Mouse (Mus musculus): Measurements from ENCODE around the gene Kdm1b. TPM values are rescaled to one million over a fixed set of nuclear protein-coding genes. Genes with fewer than 3 reads are reported as not detected.

The Kdm1b gene
- 1 to 10 TPM; 8.1 to 8.6 TPM for total RNA-seq (2021)

DNA sequence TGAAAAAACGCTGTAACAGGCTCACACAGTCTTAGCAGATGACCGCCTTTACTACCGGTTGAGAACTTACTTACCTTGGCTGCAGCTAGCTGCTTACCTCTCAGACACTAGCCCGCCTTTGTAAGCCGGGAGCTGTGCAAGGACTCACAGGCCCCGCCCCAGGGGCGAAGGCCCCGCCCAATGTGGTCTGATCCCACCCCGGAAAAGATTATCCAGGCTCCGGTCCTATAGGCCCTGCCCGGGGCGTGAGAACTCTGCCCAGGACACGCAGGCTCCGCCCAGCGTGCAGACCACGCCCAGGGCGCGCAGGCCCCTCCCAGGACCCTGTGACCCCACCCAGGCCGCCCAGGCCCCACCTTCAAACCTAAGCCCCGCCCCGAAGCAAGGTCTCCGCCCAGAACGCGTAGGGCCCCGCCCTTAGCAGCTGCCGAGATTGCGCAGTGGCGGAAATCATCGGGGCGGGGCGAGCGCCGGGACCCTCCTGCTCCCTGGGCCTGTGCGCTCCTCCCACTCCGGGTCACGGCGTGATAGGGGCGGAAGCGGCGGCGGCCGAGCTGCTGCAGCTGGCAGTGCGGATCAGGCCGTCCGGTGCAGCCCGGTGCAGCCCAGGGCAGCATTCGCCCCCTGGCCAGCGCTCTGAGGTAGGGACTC lies at the start of gene Kdm1b:
Gene Kdm1b, plus strand, starts transcription at position 470 of the 651 bp plus-strand sequence.
- DNase-seq: peak; percentile 100

DNA sequence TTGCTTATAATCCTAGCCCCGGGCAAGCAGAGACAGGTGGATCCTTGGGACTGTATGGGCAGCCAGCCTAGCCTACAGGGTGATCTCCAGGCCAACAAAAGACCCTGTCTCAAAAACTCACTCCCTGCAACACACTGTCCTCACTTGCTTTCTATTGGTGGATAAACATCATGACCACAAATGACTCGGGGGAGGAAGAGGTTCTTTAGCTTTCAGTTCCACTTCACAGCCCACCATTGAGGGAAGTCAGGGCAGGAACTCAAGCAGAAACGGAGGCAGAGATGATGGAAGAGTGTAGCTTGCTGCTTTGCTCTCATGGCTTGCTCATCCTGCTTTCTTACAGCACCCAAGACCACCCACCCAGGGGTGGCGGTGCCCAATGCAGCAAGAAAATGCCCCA lies 45.9 kb upstream of the Kdm1b start:
- no peak for DNase-seq

DNA sequence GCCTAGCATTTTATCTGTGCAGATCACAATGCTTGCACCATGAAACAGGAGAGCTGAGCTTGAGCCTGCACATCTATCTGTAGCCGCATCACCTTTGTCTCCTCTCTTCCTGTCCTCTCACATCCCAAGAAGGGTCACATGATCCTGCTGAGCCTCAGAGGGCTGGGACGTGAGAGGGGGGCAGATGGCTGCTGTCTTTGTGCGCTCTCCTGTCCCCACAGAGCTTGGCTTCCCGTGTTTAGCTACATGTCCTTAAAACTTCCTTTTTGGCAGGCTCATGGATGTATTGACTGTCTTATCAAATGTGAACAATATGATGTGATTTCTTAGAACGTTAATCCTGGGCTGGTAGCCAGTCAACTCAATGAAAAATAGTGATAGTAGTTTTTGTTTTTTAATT lies 43.8 kb upstream of the Kdm1b start:
- no peak for DNase-seq

DNA sequence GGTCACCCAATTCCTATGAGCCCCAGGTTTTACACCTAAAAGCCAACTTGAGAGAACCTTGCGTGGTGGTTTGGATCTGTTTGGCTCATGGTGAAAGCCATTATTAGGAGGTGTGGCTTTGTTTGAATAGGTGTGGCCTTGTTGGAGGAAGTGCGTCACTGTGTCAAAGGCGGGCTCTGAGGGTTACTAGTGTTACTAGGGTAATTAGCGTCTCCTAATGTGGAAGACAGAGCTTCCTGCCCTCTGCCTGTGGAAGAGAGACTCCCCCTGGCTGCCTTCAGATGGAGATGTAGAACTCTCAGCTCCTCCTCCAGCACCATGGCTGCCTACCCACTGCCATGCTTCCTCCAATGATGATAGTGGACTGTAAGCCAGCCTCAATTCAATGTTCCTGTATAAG lies 41.7 kb upstream of the Kdm1b start:
- no peak for DNase-seq

DNA sequence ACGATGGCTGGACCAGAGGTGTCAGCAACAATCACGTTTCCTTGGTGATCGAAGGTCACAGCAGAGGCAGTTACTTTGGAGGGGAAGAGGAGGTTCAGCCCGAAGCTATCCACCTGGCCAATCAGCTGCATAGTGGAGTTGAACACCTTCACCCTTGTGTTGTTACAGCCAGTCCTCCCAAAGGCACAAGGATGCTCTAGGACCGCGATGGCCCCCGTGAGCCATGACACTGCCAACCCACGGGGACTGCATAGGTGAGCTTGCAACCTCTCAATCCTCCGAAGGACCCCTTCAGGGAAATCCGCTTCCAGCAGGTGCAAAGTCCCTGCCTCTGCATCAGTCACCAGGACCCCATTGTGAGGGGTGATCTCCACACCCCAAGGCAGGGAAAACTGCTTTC lies 29.6 kb upstream of the Kdm1b start:
- no peak for DNase-seq

DNA sequence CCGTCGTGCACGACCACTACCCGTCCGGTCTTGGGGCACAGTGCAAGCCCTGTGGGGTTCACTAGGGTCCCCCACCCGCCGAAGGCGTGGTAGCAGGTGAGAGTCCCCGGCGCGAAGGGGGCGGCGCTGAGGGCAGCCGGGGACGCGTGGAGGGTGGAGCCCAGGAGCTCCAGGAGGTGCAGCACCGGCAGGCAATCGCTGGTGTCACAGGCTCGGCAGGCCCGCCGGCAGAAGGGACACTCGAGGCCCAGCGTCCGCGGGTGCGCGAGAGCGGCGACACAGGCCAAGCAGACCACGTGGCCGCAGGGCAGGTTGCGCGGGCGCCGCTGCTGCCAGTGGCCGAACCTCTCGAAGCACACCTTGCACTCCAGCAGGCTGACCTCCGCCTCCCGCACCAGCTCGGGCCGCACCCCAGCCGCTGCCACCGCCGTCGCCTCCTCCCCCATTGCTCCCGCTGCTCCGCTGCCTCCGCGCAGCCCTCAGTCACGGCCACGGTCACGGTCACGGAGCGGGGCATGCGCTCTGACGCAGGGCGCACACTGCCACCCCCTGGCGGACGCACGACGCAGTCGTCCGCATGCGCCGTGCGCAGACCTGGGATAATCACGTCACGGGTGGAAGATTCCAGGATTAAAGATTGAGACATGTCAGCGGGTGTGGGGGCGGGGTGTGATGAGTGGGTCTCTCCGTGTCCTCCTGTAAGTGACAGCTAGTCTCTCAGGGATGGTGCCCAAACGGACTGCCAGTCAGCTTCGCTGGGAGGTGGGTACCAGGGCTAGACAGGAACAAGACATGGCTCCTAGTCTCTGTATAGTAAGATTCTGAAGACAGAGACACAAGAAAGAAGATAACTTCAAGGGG lies 28.7 kb upstream of the Kdm1b start, which contains the start of gene Nhlrc1:
Gene Nhlrc1, minus strand, starts transcription at position 517 of the 861 bp plus-strand sequence.
- DNase-seq: peak; percentile 81

DNA sequence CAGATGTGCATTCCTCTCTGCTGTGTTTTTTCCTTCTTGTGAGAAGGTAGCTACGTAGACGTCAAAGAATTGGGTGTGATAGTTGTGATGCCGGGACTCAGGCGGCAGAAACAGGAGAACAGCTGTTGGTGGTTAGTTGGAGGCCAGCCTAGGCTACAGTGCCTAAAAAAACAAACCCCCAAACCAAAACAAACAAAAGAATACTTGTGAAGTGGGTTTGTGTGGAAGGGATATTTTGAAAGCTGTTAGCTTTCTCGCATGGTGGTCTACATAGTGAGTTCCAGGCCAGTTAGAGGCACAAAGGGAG lies 28.2 kb upstream of the Kdm1b start:
- peak; percentile 15 for DNase-seq

DNA sequence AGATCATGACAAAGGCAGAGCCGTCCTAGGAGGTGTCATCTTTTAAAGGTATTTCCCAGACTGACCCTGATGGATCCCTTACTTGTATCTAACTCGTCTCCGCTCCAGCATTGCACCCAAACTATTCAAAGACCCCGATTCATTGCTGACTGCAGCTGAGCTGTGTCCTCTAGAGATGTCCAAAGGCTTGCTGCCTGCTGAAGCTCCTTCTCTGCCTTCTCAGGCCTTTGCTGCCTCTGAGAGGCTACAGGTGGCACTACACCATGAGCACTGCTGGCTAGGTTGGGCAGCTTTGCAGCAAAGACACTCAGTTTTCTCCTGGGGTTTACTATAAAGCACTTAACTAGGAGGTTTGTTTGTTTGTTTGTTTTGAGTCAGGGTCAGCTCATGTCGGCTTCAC lies 26.0 kb upstream of the Kdm1b start:
- peak; percentile 75 for DNase-seq

DNA sequence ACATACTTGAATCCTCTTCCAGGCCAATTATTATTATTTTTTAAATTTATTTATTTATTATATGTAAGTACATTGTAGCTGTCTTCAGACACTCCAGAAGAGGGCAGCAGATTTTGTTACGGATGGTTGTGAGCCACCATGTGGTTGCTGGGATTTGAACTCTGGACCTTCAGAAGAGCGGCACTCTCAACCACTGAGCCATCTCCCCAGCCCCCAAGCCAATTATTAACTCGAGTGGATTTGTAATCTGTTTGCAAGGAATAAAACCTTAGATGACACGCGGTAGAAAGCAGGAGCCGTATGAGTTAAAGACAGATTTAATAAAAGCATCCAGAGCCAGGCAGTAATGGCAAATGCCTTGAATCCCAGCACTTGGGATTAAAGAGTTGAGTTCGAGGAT lies 23.5 kb upstream of the Kdm1b start:
- no peak for DNase-seq

DNA sequence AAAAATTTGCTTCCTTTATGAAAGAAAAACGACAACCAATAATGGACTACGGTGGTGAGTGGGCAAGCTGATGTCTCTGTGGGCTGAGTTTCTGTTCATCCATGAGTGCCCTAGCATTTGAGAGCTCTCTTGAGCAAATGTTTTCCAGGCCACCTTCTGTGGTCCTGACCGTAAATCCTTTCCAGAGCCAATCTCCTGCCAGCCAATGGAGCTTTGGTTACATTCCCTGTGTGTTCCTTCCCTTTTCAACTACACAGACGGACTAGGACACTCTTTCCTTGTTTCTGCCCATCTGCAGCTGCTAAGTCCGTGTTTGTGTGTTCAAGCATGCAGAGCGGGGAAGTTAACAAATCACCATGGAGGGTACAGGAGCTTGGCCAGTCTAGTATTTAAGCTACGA lies 22.5 kb upstream of the Kdm1b start:
- no peak for DNase-seq

DNA sequence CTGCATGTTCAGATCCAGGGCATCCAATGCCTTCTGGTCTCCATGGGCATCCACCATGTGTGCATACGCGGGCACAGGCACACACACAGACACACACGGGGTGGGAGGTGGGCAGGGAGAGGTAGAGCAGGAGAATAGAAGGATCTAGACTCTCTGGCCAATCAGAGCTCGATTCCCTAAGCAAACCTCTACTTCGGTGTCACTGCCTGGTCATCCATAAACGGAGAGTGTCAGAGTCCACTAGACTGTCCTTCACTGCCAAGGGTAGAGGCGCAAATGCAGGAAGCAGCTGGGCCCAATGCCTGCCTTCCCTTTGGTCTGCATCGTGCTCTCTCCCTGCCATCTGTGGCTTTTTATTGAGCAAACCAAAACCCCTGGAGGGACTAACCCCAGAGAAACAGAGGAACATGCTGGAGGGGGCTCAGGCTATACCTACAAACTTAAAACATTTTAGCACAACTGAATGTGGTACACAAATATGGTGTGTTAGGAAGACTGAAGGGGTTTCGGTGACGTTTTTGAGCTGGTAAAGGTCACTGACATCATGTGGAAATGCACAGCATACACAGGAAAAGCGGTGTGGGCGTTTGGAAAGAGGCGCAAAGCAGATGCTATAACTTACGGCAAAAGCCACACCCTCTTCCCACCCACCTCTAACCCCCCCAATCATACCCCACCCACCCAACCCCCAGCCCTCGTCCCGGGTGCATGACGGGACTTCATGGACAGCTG lies 12.8 kb upstream of the Kdm1b start:
- no peak for DNase-seq

DNA sequence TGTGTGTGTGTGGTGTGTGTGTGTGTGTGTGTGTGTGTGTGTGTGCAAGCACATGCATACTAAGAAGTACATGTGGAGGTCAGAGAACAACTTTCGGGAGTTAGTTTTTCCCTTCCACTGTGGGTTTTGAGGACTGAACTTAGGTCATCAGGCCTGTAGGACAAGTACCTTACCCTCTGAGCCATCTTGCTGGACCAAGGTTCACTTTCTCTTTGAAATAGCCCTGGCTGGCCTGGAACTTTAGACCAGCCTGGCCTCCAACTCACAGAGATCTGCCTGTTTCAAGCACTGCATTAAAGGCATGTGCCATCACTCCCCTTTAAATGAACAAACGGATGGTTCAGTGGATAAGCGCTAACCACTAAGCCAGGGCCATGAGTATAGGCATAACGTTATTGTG lies 9.7 kb upstream of the Kdm1b start:
- DNase-seq: no peak

DNA sequence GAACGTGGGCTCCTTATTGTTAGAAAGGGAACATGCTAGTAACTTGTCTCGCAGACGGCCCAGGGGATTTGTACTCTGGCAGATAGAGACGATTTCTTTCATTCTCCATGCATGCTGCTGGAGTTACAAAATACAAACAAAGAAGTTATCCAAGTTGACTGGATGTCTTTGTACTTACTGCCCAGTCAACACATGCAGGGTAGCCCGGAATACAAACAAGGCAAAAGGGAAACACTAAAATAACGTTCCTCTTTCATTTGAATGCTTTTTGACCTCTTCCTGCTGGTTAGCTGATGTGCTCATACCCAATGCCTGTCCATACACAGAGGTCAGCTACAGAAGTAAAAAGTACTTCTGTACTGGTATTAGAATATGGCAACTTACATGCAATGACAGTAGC lies 5.4 kb upstream of the Kdm1b start:
- DNase-seq: no peak

DNA sequence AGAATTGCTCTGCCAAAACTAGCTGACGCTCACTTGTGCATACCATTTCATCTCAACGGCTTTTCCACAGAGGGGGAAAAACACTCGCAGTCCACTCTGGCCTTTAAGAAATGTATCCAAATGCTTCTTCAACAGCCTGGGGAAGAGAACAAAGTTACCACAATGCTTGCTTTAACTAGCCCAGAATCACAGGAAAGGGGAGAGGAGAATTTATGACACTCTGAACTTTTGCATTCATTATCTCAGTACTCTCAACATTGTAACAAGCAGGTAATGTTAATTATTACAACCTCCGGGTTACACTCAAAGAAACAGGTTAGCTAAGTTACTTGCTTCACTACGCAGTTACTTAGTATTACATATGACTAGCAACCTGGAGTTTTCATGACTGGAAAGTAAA lies 3.2 kb upstream of the Kdm1b start:
- no peak for DNase-seq

DNA sequence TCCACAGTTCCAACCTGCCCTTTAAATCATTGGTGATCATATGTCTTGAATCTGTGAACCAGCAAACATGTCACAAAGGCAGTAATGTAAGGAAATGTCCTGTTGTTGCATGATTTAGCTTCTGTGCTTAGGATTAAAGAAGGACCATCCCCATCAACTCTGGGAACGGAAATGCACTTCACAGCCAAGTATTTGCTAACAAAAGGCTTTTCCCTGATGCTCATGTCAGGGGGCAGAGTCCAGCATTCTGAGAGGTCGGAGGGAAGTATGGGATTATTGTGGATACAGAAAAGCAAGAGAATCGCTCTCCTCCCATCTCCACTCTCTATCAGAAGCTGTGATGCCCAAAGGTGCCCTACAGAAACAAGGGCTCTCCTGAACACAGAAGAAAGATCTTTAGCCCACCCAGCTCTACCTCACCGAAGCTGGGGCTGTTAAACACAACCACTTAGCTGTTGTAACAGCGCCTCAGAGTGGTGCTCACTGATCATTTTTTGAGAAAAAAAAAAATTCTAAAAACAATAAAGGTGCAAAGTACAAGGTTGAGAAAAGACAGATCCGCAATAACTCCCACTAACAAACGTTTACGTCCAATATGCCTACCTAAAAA lies 1.2 kb upstream of the Kdm1b start:
- DNase-seq: no peak

DNA sequence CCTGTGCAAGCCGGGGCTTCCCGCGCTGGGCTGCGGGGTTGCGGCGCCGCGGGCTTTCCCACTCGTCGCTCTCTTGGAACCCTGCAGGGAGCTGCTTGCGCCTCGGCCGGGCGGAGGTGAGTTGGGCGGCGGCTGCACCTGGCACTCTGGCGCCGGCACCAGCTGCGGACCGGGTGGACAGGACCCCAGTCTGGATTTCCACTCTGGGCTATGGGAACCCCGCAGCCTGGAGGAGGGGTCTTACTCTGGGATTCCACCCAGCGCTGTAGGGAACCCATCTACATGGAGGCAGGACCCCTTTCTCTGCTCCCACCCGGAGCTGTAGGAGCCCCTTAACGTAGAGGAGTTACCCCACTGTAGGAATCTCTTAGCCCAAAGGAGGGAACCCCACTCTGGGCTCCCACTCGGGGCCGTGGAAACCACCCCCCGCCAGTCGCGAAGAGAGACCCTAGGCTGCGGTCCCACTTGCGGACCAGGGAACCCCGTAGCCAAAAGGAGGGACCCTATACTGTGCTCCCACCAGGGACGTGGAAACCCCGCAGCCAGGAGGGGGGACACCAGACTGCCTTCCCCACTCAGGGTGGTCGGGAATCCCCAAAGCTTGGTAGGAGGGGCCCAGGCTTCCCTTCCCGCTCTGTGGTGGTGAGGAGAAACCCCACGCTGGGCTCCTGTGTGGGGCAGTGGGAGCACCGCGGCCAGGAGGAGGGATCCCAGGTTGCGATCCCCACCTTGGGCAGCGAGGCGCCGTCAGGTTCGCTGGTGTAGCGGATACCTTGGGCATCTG lies 726 bp downstream of the Kdm1b start:
- DNase-seq: peak; percentile 25

DNA sequence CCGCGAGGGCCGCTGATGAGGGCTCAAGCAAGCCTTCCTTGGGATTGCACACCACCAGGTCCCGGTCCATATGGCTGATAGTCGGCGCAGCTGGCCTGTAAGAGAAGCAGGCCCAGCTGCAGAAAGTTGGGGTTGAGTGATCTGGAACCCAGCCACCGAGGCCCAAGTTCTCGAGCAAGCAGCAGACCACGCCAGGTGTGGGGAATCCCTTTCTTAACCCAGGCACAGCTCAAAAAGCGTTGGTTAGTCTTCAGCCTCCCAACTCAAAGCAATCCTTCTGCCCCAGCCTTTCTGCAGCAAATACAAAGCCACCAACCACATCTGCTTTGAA lies 1.3 kb downstream of the Kdm1b start, which contains the start of gene Tpmt:
Gene Tpmt, minus strand, starts transcription at position 121 of the 331 bp plus-strand sequence.
- no peak for DNase-seq

DNA sequence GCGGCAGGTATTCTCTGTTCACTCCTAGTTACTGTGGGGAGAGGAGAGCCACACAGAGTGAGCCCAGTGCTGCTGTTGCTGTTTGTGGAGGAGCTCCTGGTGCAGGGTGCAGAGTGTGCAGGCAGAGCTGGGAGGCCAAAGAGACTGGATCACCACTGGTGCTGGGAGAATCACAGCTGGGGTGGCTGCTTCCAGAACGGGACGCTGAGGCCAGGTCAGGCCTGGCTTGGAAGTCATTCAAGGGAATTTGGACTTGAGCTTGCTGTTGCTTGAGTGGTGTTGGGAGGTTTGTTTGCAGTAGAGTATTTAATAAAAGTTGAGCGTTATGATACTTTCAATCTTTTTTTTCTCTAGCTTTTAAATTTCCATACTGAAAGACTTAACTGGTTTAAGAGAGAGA lies 4.7 kb downstream of the Kdm1b start:
- DNase-seq: no peak

DNA sequence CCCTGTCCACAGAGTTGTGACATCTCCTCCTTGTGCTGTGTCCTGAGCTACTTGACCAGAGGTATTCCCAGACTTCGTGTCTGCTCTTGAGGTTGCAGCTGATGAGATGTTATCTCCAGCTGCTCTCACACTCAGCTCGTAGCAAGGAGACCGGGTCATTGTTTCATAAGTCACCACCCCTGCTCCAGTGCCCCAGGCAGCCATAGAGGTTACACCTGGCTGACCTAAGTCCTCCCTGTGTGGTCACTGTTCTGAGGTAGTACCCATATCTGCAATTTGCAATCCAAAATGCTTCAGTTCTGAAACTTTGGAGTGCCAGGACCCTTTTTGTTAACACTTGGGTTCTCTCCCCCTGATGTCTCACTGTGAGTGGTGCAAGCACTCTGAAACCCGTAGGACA lies 6.7 kb downstream of the Kdm1b start:
- DNase-seq: no peak

DNA sequence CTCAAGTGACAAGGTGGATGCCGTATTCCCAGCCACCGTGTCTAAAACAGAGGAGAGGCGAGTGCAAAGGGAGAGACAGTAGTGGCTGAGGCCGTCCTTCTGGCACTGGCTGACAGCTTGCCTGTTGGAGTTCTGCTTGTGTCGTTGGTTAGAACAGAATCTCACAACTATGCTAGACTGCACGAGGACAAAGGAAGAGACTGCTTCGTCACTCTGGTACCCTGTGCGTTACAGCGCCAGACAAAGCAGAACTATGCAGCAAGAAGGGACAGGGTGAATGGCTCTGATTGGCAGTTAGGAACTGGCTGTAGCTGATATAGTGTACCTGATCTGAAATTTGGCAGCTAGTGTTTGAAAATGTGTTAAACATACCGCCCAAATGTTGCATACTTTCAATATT lies 10.7 kb downstream of the Kdm1b start:
- DNase-seq: no peak

DNA sequence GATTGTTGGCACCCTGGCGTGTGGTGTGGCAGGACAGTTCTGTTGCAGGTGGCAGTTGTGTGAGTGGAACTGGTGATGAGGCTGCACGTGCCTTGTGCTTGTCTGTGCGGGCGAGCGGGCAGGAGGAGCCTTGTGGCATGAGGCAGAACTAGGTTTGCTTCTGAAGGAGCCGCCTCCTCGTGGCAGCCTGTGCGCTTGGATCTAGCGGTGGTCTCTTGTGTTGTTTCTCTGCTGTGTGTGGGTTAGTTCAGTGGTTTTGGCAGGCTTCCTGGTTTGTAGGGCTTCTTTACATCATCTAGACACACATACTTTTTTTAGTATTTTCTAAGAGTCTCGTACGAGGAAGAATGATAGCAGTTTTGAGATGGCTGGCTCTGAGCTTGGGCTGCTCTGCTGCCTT lies 12.8 kb downstream of the Kdm1b start:
- no peak for DNase-seq

DNA sequence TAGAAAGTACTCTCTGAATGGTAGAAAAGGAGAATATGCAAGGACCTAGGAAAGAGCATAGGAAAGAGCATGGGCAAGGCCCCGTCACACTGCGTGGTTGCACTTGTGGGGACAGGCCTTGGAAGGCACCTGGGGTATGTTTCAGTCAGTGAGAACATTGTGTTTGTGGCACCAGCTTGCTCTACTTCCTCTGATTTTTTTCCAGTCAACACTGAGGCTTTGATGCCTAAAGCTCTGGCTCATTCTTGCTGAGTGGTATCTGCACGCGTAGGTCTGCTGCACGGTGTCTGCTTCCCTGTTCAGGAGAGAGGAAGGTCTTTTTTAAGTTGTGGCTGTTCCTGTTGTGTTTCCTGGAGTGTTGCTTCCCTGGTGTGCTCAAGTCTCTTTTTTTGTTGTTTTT lies 13.5 kb downstream of the Kdm1b start:
- no peak for DNase-seq

Data from heart, postnatal 4 days (tissue).